Comparison of ENCODE assay signal across 9 mouse cellular contexts in the genomic region with DNA sequence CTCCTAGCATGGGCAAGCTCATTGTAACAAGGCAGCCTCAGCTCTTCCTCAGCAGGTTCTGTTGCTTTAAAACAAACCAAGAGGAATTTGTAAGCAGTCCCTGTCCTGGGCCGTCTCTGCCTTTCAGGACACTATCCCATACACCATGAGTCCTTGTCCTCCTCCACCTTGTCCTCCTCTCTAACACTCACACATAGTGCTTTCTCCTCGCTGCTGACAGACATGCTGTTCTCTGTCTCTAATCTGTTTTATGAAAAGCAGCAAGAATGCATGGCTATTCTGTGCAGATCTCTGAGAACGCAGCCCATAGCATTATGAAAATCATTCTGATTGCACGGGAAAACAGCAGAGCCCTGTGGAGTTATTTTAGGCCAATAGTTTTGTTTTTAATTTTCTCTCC.
DNase-seq lines count a peak whose midpoint lies in the region; ATAC-seq and TF ChIP-seq lines count a peak whose summit lies in the region.
"Had no signal": no experiment of that assay in that cellular context is flagged by ENCODE, and none has a peak within 500 bp of the region (broad histone marks: within the 10 kb centered on the region; RNA-seq: fewer than 3 reads in every experiment).

No protein-coding gene starts in this region.

- H3K27me3 ChIP-seq in heart, postnatal 0 days (ENCODE audit: control insufficient read depth, insufficient read depth, low read length), result no peaks in the 10 kb centered on the region
- H3K27me3 ChIP-seq in embryonic facial prominence, embryonic 12.5 days, result no peaks in the 10 kb centered on the region
- no peaks in the 10 kb centered on the region for H3K27me3 ChIP-seq in hindbrain, embryonic 15.5 days
- no peaks in the 10 kb centered on the region; the same call in 1 of the 2 replicates for H3K27me3 ChIP-seq in midbrain, embryonic 15.5 days (replicated peaks)

- peak overlapping the region; percentile 31; the same call in 1 of the 2 replicates for H3K27ac ChIP-seq in heart, postnatal 0 days (ENCODE audit: low read depth)
- peak overlapping the region; percentile 59; the same call in 1 of the 2 replicates for H3K27ac ChIP-seq in embryonic facial prominence, embryonic 12.5 days
- H3K27ac ChIP-seq in hindbrain, embryonic 15.5 days (replicated peaks), result peak overlapping the region; percentile 72
- H3K27ac ChIP-seq in midbrain, embryonic 15.5 days, result peak overlapping the region; percentile 23; the same call in 1 of the 2 replicates

- H3K4me3 ChIP-seq in heart, postnatal 0 days (ENCODE audit: low read depth, low read length), result no peak overlapping the region
- no peak overlapping the region for H3K4me3 ChIP-seq in embryonic facial prominence, embryonic 12.5 days
- no peak overlapping the region for H3K4me3 ChIP-seq in hindbrain, embryonic 15.5 days
- no peak overlapping the region for H3K4me3 ChIP-seq in midbrain, embryonic 15.5 days

- peaks cover 11% of the 10 kb centered on the region for H3K4me1 ChIP-seq in heart, postnatal 0 days (ENCODE audit: control insufficient read depth, insufficient read depth)
- H3K4me1 ChIP-seq in embryonic facial prominence, embryonic 12.5 days, result peaks cover 15% of the 10 kb centered on the region
- H3K4me1 ChIP-seq in hindbrain, embryonic 15.5 days (replicated peaks), result peaks cover 20% of the 10 kb centered on the region
- H3K4me1 ChIP-seq in midbrain, embryonic 15.5 days, result peaks cover 16% of the 10 kb centered on the region

- no peak overlapping the region for H3K9ac ChIP-seq in heart, postnatal 0 days (replicated peaks; ENCODE audit: low read depth, low read length)
- H3K9ac ChIP-seq in embryonic facial prominence, embryonic 12.5 days, result no peak overlapping the region
- no peak overlapping the region for H3K9ac ChIP-seq in hindbrain, embryonic 15.5 days
- H3K9ac ChIP-seq in midbrain, embryonic 15.5 days, result no peak overlapping the region

- H3K36me3 ChIP-seq in heart, postnatal 0 days (replicated peaks; ENCODE audit: control insufficient read depth, insufficient read depth, low read length), result 0 out of 2 replicates have a peak, but pooled peaks cover 3% of the 10 kb centered on the region
- H3K36me3 ChIP-seq in embryonic facial prominence, embryonic 12.5 days, result peaks cover 3% of the 10 kb centered on the region; the same call in 1 of the 2 replicates
- no peaks in the 10 kb centered on the region for H3K36me3 ChIP-seq in hindbrain, embryonic 15.5 days
- no peaks in the 10 kb centered on the region for H3K36me3 ChIP-seq in midbrain, embryonic 15.5 days (replicated peaks)

- ATAC-seq in heart, postnatal 0 days (ENCODE audit: insufficient read depth, low read depth), result no peak
- no peak for ATAC-seq in embryonic facial prominence, embryonic 12.5 days (ENCODE audit: insufficient number of reproducible peaks, insufficient read depth, low FRiP score, low TSS enrichment)
- no peak for ATAC-seq in hindbrain, embryonic 15.5 days (ENCODE audit: low FRiP score, low read depth)
- ATAC-seq in midbrain, embryonic 15.5 days (replicated peaks), result no peak

- H3K4me2 ChIP-seq in heart, postnatal 0 days (ENCODE audit: low read depth, low read length), result no peak overlapping the region
- H3K4me2 ChIP-seq in embryonic facial prominence, embryonic 12.5 days (replicated peaks), result no peak overlapping the region
- H3K4me2 ChIP-seq in hindbrain, embryonic 15.5 days, result no peak overlapping the region
- H3K4me2 ChIP-seq in midbrain, embryonic 15.5 days, result no peak overlapping the region

- no peak for TF ChIP-seq CTCF in heart, postnatal 0 days (IDR thresholded peaks at IDR 0.05; ENCODE audit: low read depth)

- WGBS in heart, postnatal 0 days, result 44% methylated on average over 4 of the region's 4 CpGs
- WGBS in embryonic facial prominence, embryonic 12.5 days, result 31% methylated on average over 4 of the region's 4 CpGs
- WGBS in hindbrain, embryonic 15.5 days, result 38% methylated on average over 4 of the region's 4 CpGs
- 14% methylated on average over 4 of the region's 4 CpGs for WGBS in midbrain, embryonic 15.5 days

- no peak for DNase-seq in heart, postnatal 0 days (ENCODE audit: low spot score)
- DNase-seq in heart, adult 8-10 months (ENCODE audit: low spot score), result no peak
- DNase-seq in kidney, postnatal 10 days, result no peak
- DNase-seq in kidney, adult 9 months, result no peak
- no peak for DNase-seq in liver
- DNase-seq: cerebellum, postnatal 36 days had no signal

- H3K9me3 ChIP-seq in heart, postnatal 0 days (replicated peaks; ENCODE audit: control insufficient read depth, low read length), result no peaks in the 10 kb centered on the region
- no peaks in the 10 kb centered on the region for H3K9me3 ChIP-seq in embryonic facial prominence, embryonic 12.5 days
- H3K9me3 ChIP-seq in hindbrain, embryonic 15.5 days, result no peaks in the 10 kb centered on the region
- no peaks in the 10 kb centered on the region for H3K9me3 ChIP-seq in midbrain, embryonic 15.5 days

- TF ChIP-seq EP300 in heart, postnatal 0 days (IDR thresholded peaks at IDR 0.05; ENCODE audit: low read depth), result no peak
